ENCODE assay signal across 10 mouse cellular contexts in the genomic region with DNA sequence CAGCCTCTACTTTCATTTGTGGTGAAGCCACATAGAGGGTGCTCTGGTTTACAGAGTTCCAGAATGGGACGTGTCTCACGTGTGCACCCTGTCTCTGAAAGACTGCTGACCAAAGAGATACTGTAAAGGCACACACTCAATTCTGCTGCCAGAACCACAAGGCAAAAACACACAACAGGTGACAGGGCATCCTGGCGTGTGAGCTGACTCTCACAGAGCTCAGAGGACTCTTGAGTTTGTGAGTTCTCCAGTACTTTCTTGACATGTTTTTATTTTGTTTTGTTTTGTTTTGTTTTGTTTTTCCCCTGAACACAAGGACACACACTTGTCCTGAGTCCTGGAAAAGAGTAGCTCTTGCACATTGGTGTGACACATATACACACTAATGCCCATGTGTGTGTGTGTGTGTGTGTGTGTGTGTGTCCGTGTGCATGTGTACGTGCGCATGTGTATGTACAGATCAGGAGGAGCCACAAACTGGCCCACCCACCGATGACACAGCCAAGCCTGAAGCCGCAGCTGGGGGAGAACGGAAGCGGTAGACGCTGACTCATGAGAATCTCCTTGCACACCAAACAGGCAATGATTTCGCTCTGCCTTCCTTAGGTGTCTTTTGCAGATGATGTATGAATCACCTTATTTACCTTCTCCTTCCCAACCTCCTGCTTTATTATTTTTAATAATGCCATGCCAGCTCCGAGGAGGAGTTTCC.
A peak's percentile ranks its signal among the peaks of the same experiment; 100 is the strongest.
DNase-seq lines count a peak whose midpoint lies in the region; ATAC-seq lines count a peak whose summit lies in the region.
"Had no signal": no experiment of that assay in that cellular context is flagged by ENCODE, and none has a peak within 500 bp of the region (broad histone marks: within the 10 kb centered on the region; RNA-seq: fewer than 3 reads in every experiment).

No protein-coding gene starts in this region.

- no peak overlapping the region for H3K9ac ChIP-seq in liver, embryonic 11.5 days (ENCODE audit: low read depth, low read length)
- H3K9ac ChIP-seq: embryonic facial prominence, embryonic 13.5 days; neural tube, embryonic 13.5 days had no signal

- no peaks in the 10 kb centered on the region for H3K36me3 ChIP-seq in liver, embryonic 11.5 days (ENCODE audit: control insufficient read depth, insufficient read depth, low read length)
- H3K36me3 ChIP-seq: embryonic facial prominence, embryonic 13.5 days; neural tube, embryonic 13.5 days had no signal

- H3K27ac ChIP-seq in liver, embryonic 11.5 days (ENCODE audit: low read depth, low read length), result no peak overlapping the region
- H3K27ac ChIP-seq: embryonic facial prominence, embryonic 13.5 days; neural tube, embryonic 13.5 days had no signal

- WGBS in liver, embryonic 11.5 days, result 60% methylated on average over 13 of the region's 13 CpGs

- H3K4me1 ChIP-seq in liver, embryonic 11.5 days (replicated peaks; ENCODE audit: control insufficient read depth, insufficient read depth, low read length), result no peaks in the 10 kb centered on the region
- H3K4me1 ChIP-seq: embryonic facial prominence, embryonic 13.5 days; neural tube, embryonic 13.5 days had no signal

- no peaks in the 10 kb centered on the region for H3K9me3 ChIP-seq in liver, embryonic 11.5 days (ENCODE audit: control insufficient read depth, low read length)
- H3K9me3 ChIP-seq: embryonic facial prominence, embryonic 13.5 days; neural tube, embryonic 13.5 days had no signal

- no peaks in the 10 kb centered on the region for H3K27me3 ChIP-seq in liver, embryonic 11.5 days (replicated peaks; ENCODE audit: control insufficient read depth, insufficient read depth, low read length)
- H3K27me3 ChIP-seq: embryonic facial prominence, embryonic 13.5 days; neural tube, embryonic 13.5 days had no signal

- DNase-seq in gastrocnemius, postnatal 25 days, result peak; percentile 26
- DNase-seq in gastrocnemius, adult 8-10 months (ENCODE audit: low spot score in 2 of 2), result no peak
- peak; percentile 24 for DNase-seq in urinary bladder, postnatal 25 days (ENCODE audit: low spot score)
- DNase-seq in urinary bladder, postnatal 4 days (ENCODE audit: low spot score in 2 of 2), result no peak
- peak; percentile 35 for DNase-seq in liver, embryonic 11.5 days (ENCODE audit: low spot score)
- DNase-seq in thymus, adult 18-20 months, result peak; percentile 60
- no peak for DNase-seq in retina, embryonic 14.5 days (ENCODE audit: low spot score)
- DNase-seq in cerebellum, postnatal 14 days, result no peak

- no peak overlapping the region for H3K4me3 ChIP-seq in liver, embryonic 11.5 days (ENCODE audit: low read depth, low read length)
- H3K4me3 ChIP-seq: embryonic facial prominence, embryonic 13.5 days; neural tube, embryonic 13.5 days had no signal

- ATAC-seq in liver, embryonic 11.5 days (replicated peaks; ENCODE audit: low FRiP score), result no peak

- H3K4me2 ChIP-seq in liver, embryonic 11.5 days, result no peak overlapping the region
- H3K4me2 ChIP-seq: embryonic facial prominence, embryonic 13.5 days; neural tube, embryonic 13.5 days had no signal

Comparison
In these comparisons a context has a peak if more than half of its experiments do, and no peak if none do; other contexts are left out.
1. DNase-seq: peak in gastrocnemius, postnatal 25 days (single experiment), urinary bladder, postnatal 25 days (single experiment), liver, embryonic 11.5 days (single experiment) and thymus, adult 18-20 months (2 of 2); none in gastrocnemius, adult 8-10 months (0 of 2), urinary bladder, postnatal 4 days (0 of 2), retina, embryonic 14.5 days (single experiment) and cerebellum, postnatal 14 days (0 of 2).